Mouse (Mus musculus) left cerebral cortex, adult 18-20 months (tissue): ENCODE measurements around the gene Vmn1r159. TPM values are rescaled to one million over a fixed set of nuclear protein-coding genes. Genes with fewer than 3 reads are reported as not detected.
"Not testable (repeated sequence)": the region's sequence is repeated elsewhere in the genome, so short reads cannot be mapped to it uniquely, and the experiment has no call there.

ENCODE experiments used
- DNase-seq, 2 experiments: peaks; one replicate each; pipeline ENCODE4 v3.0.0; 2021 to 2022; ENCODE audit warnings: low spot score in 2 of 2, mixed read lengths in 1 of 2
- long read RNA-seq, 2 experiments: library from polyadenylated mRNA; stranded (forward); transcript quantifications; one replicate each; pipeline ENCODE4 v2.0.0; 2021
- total RNA-seq, 2 experiments: library from RNA; stranded (reverse); gene quantifications; 2 replicates each; pipeline ENCODE4 v1.2.3; 2021

Gene Vmn1r159
- not detected for total RNA-seq
- long read RNA-seq, experiment 1 = 0 reads
- long read RNA-seq, experiment 2 = 0 reads

DNA sequence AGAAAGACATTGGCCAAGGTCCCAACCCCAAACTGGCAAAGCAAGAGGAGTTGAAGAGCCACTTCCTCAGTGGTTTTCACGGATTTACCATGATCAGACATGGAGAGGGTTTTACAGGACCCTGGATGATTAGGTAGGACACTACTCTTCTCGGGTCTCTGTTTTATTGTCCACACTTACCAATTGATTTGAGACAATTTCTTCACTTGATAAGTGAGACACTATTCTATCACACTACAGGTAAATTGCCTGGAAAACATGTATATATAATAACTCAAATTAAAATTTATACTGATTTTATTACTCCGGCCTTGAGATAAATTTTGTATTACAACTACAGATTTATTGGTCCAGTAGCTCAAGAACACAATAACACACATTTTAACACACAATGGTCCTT is at the start of gene Vmn1r159:
TSS of gene Vmn1r159 (minus strand) at position 101 of the 400 bp plus-strand sequence.
- DNase-seq = not testable (repeated sequence)

DNA sequence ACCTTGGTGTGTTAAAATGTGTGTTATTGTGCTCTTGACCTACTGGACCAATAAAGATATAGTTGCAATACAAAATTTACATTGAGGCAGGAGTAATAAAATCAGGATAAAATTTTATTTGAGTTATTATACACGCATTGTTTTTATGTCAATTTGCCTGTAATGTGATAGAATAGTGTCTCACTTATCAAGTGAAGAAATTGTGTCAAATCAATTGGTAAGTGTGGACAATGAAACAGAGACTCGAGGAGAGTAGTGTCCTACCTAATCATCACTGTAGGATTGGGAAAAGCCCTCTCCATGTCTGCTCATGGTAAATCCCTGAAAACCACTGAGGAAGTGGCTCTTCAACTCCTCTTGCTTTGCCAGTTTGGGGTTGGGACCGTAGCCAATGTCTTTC is 27.5 kb upstream of the Vmn1r159 start, which contains the start of gene Vmn1r160:
TSS of gene Vmn1r160 (plus strand) at position 301 of the 400 bp plus-strand sequence.
- not testable (repeated sequence) for DNase-seq

Other genes with a start within 250 kb of the Vmn1r159 start
- gene Vmn1r155, start 185.6 kb downstream of the Vmn1r159 start, total RNA-seq = not detected
- not detected for gene Gm8693, start 151.3 kb downstream of the Vmn1r159 start, total RNA-seq
- gene Gm4567, start 123.9 kb downstream of the Vmn1r159 start, total RNA-seq = not detected
- not detected for gene Vmn1r157, start 81.9 kb downstream of the Vmn1r159 start, total RNA-seq
- gene Vmn1r158, start 52.8 kb downstream of the Vmn1r159 start, total RNA-seq = not detected
- not detected for gene Vmn1r160, start 27.6 kb upstream of the Vmn1r159 start, total RNA-seq
- not detected for gene Gm4214, start 141.1 kb upstream of the Vmn1r159 start, total RNA-seq
- gene Gm4216, start 176.3 kb upstream of the Vmn1r159 start, total RNA-seq = not detected
- not detected for gene Vmn1r163, start 211.9 kb upstream of the Vmn1r159 start, total RNA-seq
- not detected for gene Gm8720, start 223.9 kb upstream of the Vmn1r159 start, total RNA-seq